Mouse (Mus musculus): ENCODE results near the gene Ppp1r36. TPM values are rescaled to one million over a fixed set of nuclear protein-coding genes. Genes with fewer than 3 reads are reported as not detected.

Gene Ppp1r36
- polyA plus RNA-seq, 1 experiment from 2014 or later, result 1.9 TPM

- H3K27me3 ChIP-seq (ENCODE audit: control insufficient read depth, insufficient read depth, low read depth, low read length), result no peaks in the 10 kb centered on the region
- peaks cover 14% of the 10 kb centered on the region for H3K4me1 ChIP-seq (ENCODE audit: control insufficient read depth, insufficient read depth, low read length)
- WGBS, result 81% methylated on average over 5 of the region's 7 CpGs
- H3K36me3 ChIP-seq (ENCODE audit: control insufficient read depth, insufficient read depth, low read length), result no peaks in the 10 kb centered on the region
- H3K9ac ChIP-seq (ENCODE audit: low read depth, low read length), result no peak overlapping the region
- no peak for ATAC-seq
- H3K4me2 ChIP-seq (ENCODE audit: low read length), result no peak overlapping the region
- H3K9me3 ChIP-seq (replicated peaks; ENCODE audit: control insufficient read depth, low read length, poor library complexity, severe bottlenecking), result no peaks in the 10 kb centered on the region
- H3K4me3 ChIP-seq (ENCODE audit: low read depth, low read length), result no peak overlapping the region
- H3K27ac ChIP-seq (ENCODE audit: low read length), result no peak overlapping the region
Observed at GRCm38 (mm10) chr12:76372881-76373818, 44.2 kb upstream of the Ppp1r36 start.

GRCm38 (mm10) chr12:76373991-76374390, 43.3 kb upstream of the Ppp1r36 start:
- Histone ChIP-seq H3K9ac (ENCODE audit: low read depth, low read length) (no peak overlapping the region), H3K4me2 (ENCODE audit: low read length) (no peak overlapping the region), H3K27ac (ENCODE audit: low read length) (no peak overlapping the region), H3K27me3 (ENCODE audit: control insufficient read depth, insufficient read depth, low read depth, low read length) (no peaks in the 10 kb centered on the region), H3K9me3 (replicated peaks; ENCODE audit: control insufficient read depth, low read length, poor library complexity, severe bottlenecking) (no peaks in the 10 kb centered on the region), H3K36me3 (ENCODE audit: control insufficient read depth, insufficient read depth, low read length) (no peaks in the 10 kb centered on the region), H3K4me1 (ENCODE audit: control insufficient read depth, insufficient read depth, low read length) (peaks cover 11% of the 10 kb centered on the region), H3K4me3 (ENCODE audit: low read depth, low read length) (no peak overlapping the region)
- ATAC-seq, result no peak
- WGBS, result 73% methylated on average over 6 of the region's 6 CpGs

GRCm38 (mm10) chr12:76374911-76375310, 42.4 kb upstream of the Ppp1r36 start:
- H3K4me3 ChIP-seq (ENCODE audit: low read depth, low read length), result no peak overlapping the region
- H3K27me3 ChIP-seq (ENCODE audit: control insufficient read depth, insufficient read depth, low read depth, low read length), result no peaks in the 10 kb centered on the region
- no peaks in the 10 kb centered on the region for H3K36me3 ChIP-seq (ENCODE audit: control insufficient read depth, insufficient read depth, low read length)
- no peaks in the 10 kb centered on the region for H3K9me3 ChIP-seq (replicated peaks; ENCODE audit: control insufficient read depth, low read length, poor library complexity, severe bottlenecking)
- peaks cover 11% of the 10 kb centered on the region for H3K4me1 ChIP-seq (ENCODE audit: control insufficient read depth, insufficient read depth, low read length)
- ATAC-seq, result no peak
- WGBS, result 82% methylated on average over 4 of the region's 4 CpGs
- no peak overlapping the region for H3K9ac ChIP-seq (ENCODE audit: low read depth, low read length)
- H3K27ac ChIP-seq (ENCODE audit: low read length), result no peak overlapping the region
- no peak overlapping the region for H3K4me2 ChIP-seq (ENCODE audit: low read length)

- Histone ChIP-seq H3K4me2 (ENCODE audit: low read length) (no peak overlapping the region), H3K9ac (ENCODE audit: low read depth, low read length) (no peak overlapping the region), H3K4me1 (ENCODE audit: control insufficient read depth, insufficient read depth, low read length) (peaks cover 11% of the 10 kb centered on the region), H3K9me3 (replicated peaks; ENCODE audit: control insufficient read depth, low read length, poor library complexity, severe bottlenecking) (no peaks in the 10 kb centered on the region), H3K27me3 (ENCODE audit: control insufficient read depth, insufficient read depth, low read depth, low read length) (no peaks in the 10 kb centered on the region), H3K27ac (ENCODE audit: low read length) (no peak overlapping the region), H3K36me3 (ENCODE audit: control insufficient read depth, insufficient read depth, low read length) (no peaks in the 10 kb centered on the region), H3K4me3 (ENCODE audit: low read depth, low read length) (no peak overlapping the region)
- no peak for ATAC-seq
- 92% methylated on average over 3 of the region's 3 CpGs for WGBS
Observed at GRCm38 (mm10) chr12:76375506-76375905, 41.8 kb upstream of the Ppp1r36 start.

DNA sequence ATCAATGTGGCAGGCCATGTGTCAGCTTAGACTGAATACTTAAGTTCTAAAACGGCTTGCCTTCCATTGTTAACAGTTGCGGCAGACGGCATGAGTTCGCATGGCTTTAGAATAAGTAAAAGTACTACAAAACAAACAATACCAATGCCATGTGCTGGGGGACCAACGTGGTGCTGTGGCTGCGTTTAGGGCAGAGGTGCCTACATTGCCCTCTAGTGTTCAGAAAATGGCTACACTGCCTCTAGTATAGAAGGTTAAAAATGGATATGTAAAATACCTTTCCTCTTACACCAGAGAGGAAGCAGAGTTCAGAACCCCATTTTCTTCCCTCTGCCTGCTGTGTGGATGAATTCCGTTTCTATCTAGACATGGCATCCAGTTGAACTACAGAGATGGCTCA, 40.7 kb upstream of the Ppp1r36 start:
- H3K9me3 ChIP-seq (replicated peaks; ENCODE audit: control insufficient read depth, low read length, poor library complexity, severe bottlenecking), result no peaks in the 10 kb centered on the region
- no peaks in the 10 kb centered on the region for H3K36me3 ChIP-seq (ENCODE audit: control insufficient read depth, insufficient read depth, low read length)
- no peak overlapping the region for H3K9ac ChIP-seq (ENCODE audit: low read depth, low read length)
- peaks cover 9% of the 10 kb centered on the region for H3K4me1 ChIP-seq (ENCODE audit: control insufficient read depth, insufficient read depth, low read length)
- H3K27ac ChIP-seq (ENCODE audit: low read length), result no peak overlapping the region
- no peak overlapping the region for H3K4me3 ChIP-seq (ENCODE audit: low read depth, low read length)
- H3K27me3 ChIP-seq (ENCODE audit: control insufficient read depth, insufficient read depth, low read depth, low read length), result no peaks in the 10 kb centered on the region
- 23% methylated on average over 7 of the region's 7 CpGs for WGBS
- no peak overlapping the region for H3K4me2 ChIP-seq (ENCODE audit: low read length)
- no peak for ATAC-seq

GRCm38 (mm10) chr12:76377059-76377458, 40.3 kb upstream of the Ppp1r36 start:
- no peaks in the 10 kb centered on the region for H3K36me3 ChIP-seq (ENCODE audit: control insufficient read depth, insufficient read depth, low read length)
- no peak overlapping the region for H3K4me2 ChIP-seq (ENCODE audit: low read length)
- H3K9ac ChIP-seq (ENCODE audit: low read depth, low read length), result no peak overlapping the region
- ATAC-seq, result no peak
- H3K27me3 ChIP-seq (ENCODE audit: control insufficient read depth, insufficient read depth, low read depth, low read length), result no peaks in the 10 kb centered on the region
- H3K4me1 ChIP-seq (ENCODE audit: control insufficient read depth, insufficient read depth, low read length), result peaks cover 4% of the 10 kb centered on the region
- no peak overlapping the region for H3K27ac ChIP-seq (ENCODE audit: low read length)
- H3K9me3 ChIP-seq (replicated peaks; ENCODE audit: control insufficient read depth, low read length, poor library complexity, severe bottlenecking), result no peaks in the 10 kb centered on the region
- WGBS, result 88% methylated on average over 6 of the region's 6 CpGs
- no peak overlapping the region for H3K4me3 ChIP-seq (ENCODE audit: low read depth, low read length)

- H3K9me3 ChIP-seq (replicated peaks; ENCODE audit: control insufficient read depth, low read length, poor library complexity, severe bottlenecking), result no peaks in the 10 kb centered on the region
- no peaks in the 10 kb centered on the region for H3K27me3 ChIP-seq (ENCODE audit: control insufficient read depth, insufficient read depth, low read depth, low read length)
- H3K27ac ChIP-seq (ENCODE audit: low read length), result no peak overlapping the region
- no peak overlapping the region for H3K4me2 ChIP-seq (ENCODE audit: low read length)
- H3K4me1 ChIP-seq (ENCODE audit: control insufficient read depth, insufficient read depth, low read length), result peaks cover 3% of the 10 kb centered on the region; the same call in 1 of the 2 replicates
- no peak for ATAC-seq
- H3K9ac ChIP-seq (ENCODE audit: low read depth, low read length), result no peak overlapping the region
- 96% methylated on average over 3 of the region's 3 CpGs for WGBS
- H3K4me3 ChIP-seq (ENCODE audit: low read depth, low read length), result no peak overlapping the region
- H3K36me3 ChIP-seq (ENCODE audit: control insufficient read depth, insufficient read depth, low read length), result no peaks in the 10 kb centered on the region
Observed at GRCm38 (mm10) chr12:76377726-76378125, 39.6 kb upstream of the Ppp1r36 start.

- no peaks in the 10 kb centered on the region for H3K4me1 ChIP-seq (ENCODE audit: control insufficient read depth, insufficient read depth, low read length)
- no peak for ATAC-seq
- no peak overlapping the region for H3K4me3 ChIP-seq (ENCODE audit: low read depth, low read length)
- H3K9me3 ChIP-seq (replicated peaks; ENCODE audit: control insufficient read depth, low read length, poor library complexity, severe bottlenecking), result no peaks in the 10 kb centered on the region
- H3K4me2 ChIP-seq (ENCODE audit: low read length), result no peak overlapping the region
- 92% methylated on average over 5 of the region's 5 CpGs for WGBS
- H3K36me3 ChIP-seq (ENCODE audit: control insufficient read depth, insufficient read depth, low read length), result no peaks in the 10 kb centered on the region
- no peaks in the 10 kb centered on the region for H3K27me3 ChIP-seq (ENCODE audit: control insufficient read depth, insufficient read depth, low read depth, low read length)
- H3K27ac ChIP-seq (ENCODE audit: low read length), result no peak overlapping the region
- no peak overlapping the region for H3K9ac ChIP-seq (ENCODE audit: low read depth, low read length)
Observed at GRCm38 (mm10) chr12:76378556-76378955, 38.8 kb upstream of the Ppp1r36 start.

GRCm38 (mm10) chr12:76380151-76380550, 37.2 kb upstream of the Ppp1r36 start:
- WGBS, result 89% methylated on average over 7 of the region's 7 CpGs

More at GRCm38 (mm10) chr12:76380151-76380550, 37.2 kb upstream of the Ppp1r36 start:
- no peak for ATAC-seq
- Histone ChIP-seq H3K36me3 (ENCODE audit: control insufficient read depth, insufficient read depth, low read length) (no peaks in the 10 kb centered on the region), H3K4me1 (ENCODE audit: control insufficient read depth, insufficient read depth, low read length) (no peaks in the 10 kb centered on the region), H3K9me3 (replicated peaks; ENCODE audit: control insufficient read depth, low read length, poor library complexity, severe bottlenecking) (no peaks in the 10 kb centered on the region), H3K4me3 (ENCODE audit: low read depth, low read length) (no peak overlapping the region), H3K27me3 (ENCODE audit: control insufficient read depth, insufficient read depth, low read depth, low read length) (no peaks in the 10 kb centered on the region), H3K9ac (ENCODE audit: low read depth, low read length) (no peak overlapping the region), H3K4me2 (ENCODE audit: low read length) (no peak overlapping the region), H3K27ac (ENCODE audit: low read length) (no peak overlapping the region)
